ENCODE assay signal across 18 mouse cellular contexts in genomic region chr10:22615309-22615708, GRCm38 (mm10). TPM values are rescaled to one million over a fixed set of nuclear protein-coding genes. Genes with fewer than 3 reads are reported as not detected.
DNase-seq lines count a peak whose midpoint lies in the region; ATAC-seq and TF ChIP-seq lines count a peak whose summit lies in the region.
"Had no signal": no experiment of that assay in that cellular context is flagged by ENCODE, and none has a peak within 500 bp of the region (broad histone marks: within the 10 kb centered on the region; RNA-seq: fewer than 3 reads in every experiment).

No protein-coding gene starts in this region.

- H3K4me3 ChIP-seq in hindbrain, embryonic 14.5 days (replicated peaks; ENCODE audit: low read length), result no peak overlapping the region
- no peak overlapping the region for H3K4me3 ChIP-seq in hindbrain, embryonic 16.5 days (ENCODE audit: low read length)
- no peak overlapping the region for H3K4me3 ChIP-seq in lung, postnatal 0 days (ENCODE audit: low read depth, low read length)
- no peak overlapping the region for H3K4me3 ChIP-seq in embryonic facial prominence, embryonic 14.5 days (ENCODE audit: low read depth, low read length)
- no peak overlapping the region for H3K4me3 ChIP-seq in hindbrain, postnatal 0 days (ENCODE audit: low read length)
- H3K4me3 ChIP-seq: erythroblast, embryonic 14.5 days; liver, embryonic 15.5 days; myocyte; stomach, embryonic 15.5 days had no signal

- peak; percentile 46; the same call in 1 of the 2 replicates for ATAC-seq in hindbrain, embryonic 14.5 days (ENCODE audit: low FRiP score)
- ATAC-seq in hindbrain, embryonic 16.5 days, result no peak
- ATAC-seq in lung, postnatal 0 days, result no peak
- peak; percentile 76; the same call in 1 of the 2 replicates for ATAC-seq in embryonic facial prominence, embryonic 14.5 days (ENCODE audit: low read depth)
- peak; percentile 70 for ATAC-seq in hindbrain, postnatal 0 days
- ATAC-seq: CD4-positive, CD25-positive, alpha-beta regulatory T cell, adult 4 months; forebrain, postnatal 0 days had no signal

- no peaks in the 10 kb centered on the region for H3K36me3 ChIP-seq in hindbrain, embryonic 14.5 days (replicated peaks; ENCODE audit: control insufficient read depth, insufficient read depth)
- no peaks in the 10 kb centered on the region for H3K36me3 ChIP-seq in hindbrain, embryonic 16.5 days (ENCODE audit: control insufficient read depth, insufficient read depth, low read length)
- no peaks in the 10 kb centered on the region for H3K36me3 ChIP-seq in lung, postnatal 0 days (ENCODE audit: insufficient read depth, low read length)
- H3K36me3 ChIP-seq in embryonic facial prominence, embryonic 14.5 days (ENCODE audit: control insufficient read depth, insufficient read depth, low read length), result no peaks in the 10 kb centered on the region
- H3K36me3 ChIP-seq in hindbrain, postnatal 0 days (ENCODE audit: insufficient read depth, low read length), result no peaks in the 10 kb centered on the region
- H3K36me3 ChIP-seq: liver, embryonic 15.5 days; stomach, embryonic 15.5 days had no signal

- no peak overlapping the region for H3K4me2 ChIP-seq in hindbrain, embryonic 14.5 days (replicated peaks)
- no peak overlapping the region for H3K4me2 ChIP-seq in hindbrain, embryonic 16.5 days (ENCODE audit: low read length)
- H3K4me2 ChIP-seq in lung, postnatal 0 days (replicated peaks; ENCODE audit: low read depth, low read length), result no peak overlapping the region
- no peak overlapping the region for H3K4me2 ChIP-seq in embryonic facial prominence, embryonic 14.5 days (ENCODE audit: low read depth, low read length)
- no peak overlapping the region for H3K4me2 ChIP-seq in hindbrain, postnatal 0 days (ENCODE audit: low read depth, low read length)
- H3K4me2 ChIP-seq: liver, embryonic 15.5 days; stomach, embryonic 15.5 days had no signal

- no peak for TF ChIP-seq EP300 in lung, postnatal 0 days (IDR thresholded peaks at IDR 0.05)

- TF ChIP-seq CTCF in lung, postnatal 0 days (IDR thresholded peaks at IDR 0.05), result no peak
- TF ChIP-seq CTCF in hindbrain, postnatal 0 days (IDR thresholded peaks at IDR 0.05; ENCODE audit: low read depth), result no peak

- no peak overlapping the region for H3K9ac ChIP-seq in hindbrain, embryonic 14.5 days
- no peak overlapping the region for H3K9ac ChIP-seq in hindbrain, embryonic 16.5 days (ENCODE audit: low read depth, low read length)
- no peak overlapping the region for H3K9ac ChIP-seq in lung, postnatal 0 days (replicated peaks; ENCODE audit: low read depth)
- no peak overlapping the region for H3K9ac ChIP-seq in embryonic facial prominence, embryonic 14.5 days (ENCODE audit: low read depth, low read length)
- no peak overlapping the region for H3K9ac ChIP-seq in hindbrain, postnatal 0 days (replicated peaks; ENCODE audit: low read length)
- H3K9ac ChIP-seq: forebrain, postnatal 0 days; liver, embryonic 15.5 days; stomach, embryonic 15.5 days had no signal

- WGBS in hindbrain, embryonic 14.5 days, result 36% methylated on average over 10 of the region's 10 CpGs
- WGBS in hindbrain, embryonic 16.5 days, result 37% methylated on average over 10 of the region's 10 CpGs
- WGBS in lung, postnatal 0 days, result 37% methylated on average over 10 of the region's 10 CpGs
- WGBS in embryonic facial prominence, embryonic 14.5 days, result 44% methylated on average over 10 of the region's 10 CpGs
- 32% methylated on average over 10 of the region's 10 CpGs for WGBS in hindbrain, postnatal 0 days

- DNase-seq in hindbrain, embryonic 14.5 days (ENCODE audit: low spot score), result no peak
- DNase-seq in lung, postnatal 0 days (ENCODE audit: low spot score), result peak; percentile 26
- no peak for DNase-seq in lung, adult 18-20 months
- peak; percentile 52 for DNase-seq in embryonic facial prominence, embryonic 14.5 days (ENCODE audit: low spot score)
- peak; percentile 12 for DNase-seq in hindbrain, postnatal 0 days (ENCODE audit: low spot score)
- no peak for DNase-seq in cerebellum, adult 18-20 months
- DNase-seq: adrenal gland, adult 8-10 months; cerebellum, adult 2 months; forebrain, postnatal 0 days; layer of hippocampus, postnatal 36 days; right cerebral cortex, adult 18-20 months; spleen, adult 18-20 months had no signal

- no peaks in the 10 kb centered on the region for H3K4me1 ChIP-seq in hindbrain, embryonic 14.5 days (replicated peaks; ENCODE audit: control insufficient read depth, insufficient read depth, low read length)
- H3K4me1 ChIP-seq in hindbrain, embryonic 16.5 days (ENCODE audit: control insufficient read depth, insufficient read depth, low read depth, low read length), result no peaks in the 10 kb centered on the region
- H3K4me1 ChIP-seq in lung, postnatal 0 days (ENCODE audit: insufficient read depth, low read depth, low read length), result no peaks in the 10 kb centered on the region
- H3K4me1 ChIP-seq in embryonic facial prominence, embryonic 14.5 days (ENCODE audit: control insufficient read depth, insufficient read depth, low read length), result no peaks in the 10 kb centered on the region
- no peaks in the 10 kb centered on the region for H3K4me1 ChIP-seq in hindbrain, postnatal 0 days (ENCODE audit: insufficient read depth, low read length)
- H3K4me1 ChIP-seq: liver, embryonic 15.5 days; stomach, embryonic 15.5 days had no signal

- H3K27me3 ChIP-seq in hindbrain, embryonic 14.5 days (ENCODE audit: control insufficient read depth, insufficient read depth, low read length), result no peaks in the 10 kb centered on the region
- H3K27me3 ChIP-seq in hindbrain, embryonic 16.5 days (replicated peaks; ENCODE audit: control insufficient read depth, insufficient read depth, low read length), result no peaks in the 10 kb centered on the region
- no peaks in the 10 kb centered on the region for H3K27me3 ChIP-seq in lung, postnatal 0 days (replicated peaks; ENCODE audit: insufficient read depth, low read length)
- H3K27me3 ChIP-seq in embryonic facial prominence, embryonic 14.5 days (replicated peaks; ENCODE audit: control insufficient read depth, insufficient read depth, low read length), result no peaks in the 10 kb centered on the region
- H3K27me3 ChIP-seq in hindbrain, postnatal 0 days (ENCODE audit: insufficient read depth, low read length), result no peaks in the 10 kb centered on the region
- H3K27me3 ChIP-seq: liver, embryonic 15.5 days; stomach, embryonic 15.5 days had no signal

- H3K9me3 ChIP-seq in hindbrain, embryonic 14.5 days (ENCODE audit: control insufficient read depth, low read length), result no peaks in the 10 kb centered on the region
- no peaks in the 10 kb centered on the region; the same call in 1 of the 2 replicates for H3K9me3 ChIP-seq in hindbrain, embryonic 16.5 days (ENCODE audit: control insufficient read depth, low read length)
- H3K9me3 ChIP-seq in lung, postnatal 0 days (ENCODE audit: low read length), result 0 out of 2 replicates have a peak, but pooled peaks cover 4% of the 10 kb centered on the region
- peaks cover 9% of the 10 kb centered on the region; the same call in 1 of the 2 replicates for H3K9me3 ChIP-seq in embryonic facial prominence, embryonic 14.5 days (ENCODE audit: control insufficient read depth, low read length)
- H3K9me3 ChIP-seq in hindbrain, postnatal 0 days (ENCODE audit: low read length), result no peaks in the 10 kb centered on the region
- H3K9me3 ChIP-seq: liver, embryonic 15.5 days; stomach, embryonic 15.5 days had no signal

- no peak overlapping the region for H3K27ac ChIP-seq in hindbrain, embryonic 14.5 days
- no peak overlapping the region for H3K27ac ChIP-seq in hindbrain, embryonic 16.5 days (ENCODE audit: low read depth, low read length)
- H3K27ac ChIP-seq in lung, postnatal 0 days (ENCODE audit: low read length), result no peak overlapping the region
- no peak overlapping the region for H3K27ac ChIP-seq in embryonic facial prominence, embryonic 14.5 days (replicated peaks; ENCODE audit: low read depth, low read length)
- H3K27ac ChIP-seq in hindbrain, postnatal 0 days, result no peak overlapping the region
- H3K27ac ChIP-seq: liver, embryonic 15.5 days; stomach, embryonic 15.5 days had no signal

RNA-seq across cellular contexts. Expression of gene Slc2a12, which starts 29.5 kb away (rescaled TPM):
- 7.0 and 8.0 TPM in 2 replicates for polyA plus RNA-seq in hindbrain, embryonic 14.5 days (2014; fragmentation: Nextera tagmentation; extraction: Ambion mirVana)
- polyA plus RNA-seq in hindbrain, embryonic 16.5 days (2015; fragmentation: Nextera tagmentation; extraction: Ambion mirVana), result 7.2 and 7.6 TPM in 2 replicates
- polyA plus RNA-seq in lung, postnatal 0 days (2015; fragmentation: Nextera tagmentation; extraction: Ambion mirVana), result 2.6 and 3.2 TPM in 2 replicates
- 5.2 and 5.7 TPM in 2 replicates for polyA plus RNA-seq in embryonic facial prominence, embryonic 14.5 days (2014; fragmentation: Nextera tagmentation; extraction: Ambion mirVana)
- 8.1 and 10.0 TPM in 2 replicates for total RNA-seq in hindbrain, postnatal 0 days (2014; rRNA removed)
- 7.9 and 8.5 TPM in 2 replicates for polyA plus RNA-seq in hindbrain, postnatal 0 days (2015; fragmentation: Nextera tagmentation; extraction: Ambion mirVana)
- polyA plus RNA-seq: CD4-positive, CD25-positive, alpha-beta regulatory T cell, adult 4 months; erythroblast, embryonic 14.5 days had no signal

Comparison
In these comparisons a context has a peak if more than half of its experiments do, and no peak if none do; other contexts are left out.
1. ATAC-seq: peak in hindbrain, embryonic 14.5 days (single experiment), embryonic facial prominence, embryonic 14.5 days (single experiment) and hindbrain, postnatal 0 days (single experiment); none in hindbrain, embryonic 16.5 days (single experiment) and lung, postnatal 0 days (single experiment).
2. DNase-seq: peak in lung, postnatal 0 days (single experiment), embryonic facial prominence, embryonic 14.5 days (single experiment) and hindbrain, postnatal 0 days (single experiment); none in hindbrain, embryonic 14.5 days (single experiment), lung, adult 18-20 months (0 of 2) and cerebellum, adult 18-20 months (0 of 2).